Mouse (Mus musculus) liver, embryonic 11.5 days (tissue): Measurements from ENCODE around the gene Ndufaf7. TPM values are rescaled to one million over a fixed set of nuclear protein-coding genes. Genes with fewer than 3 reads are reported as not detected.

ENCODE experiments used
- ATAC-seq: fragments of 200-750 bp; cut with Nextera tagmentation; replicated peaks from 2 replicates; pipeline ENCODE4 v1.8.0; 2017; ENCODE audit warnings: moderate number of reproducible peaks, mild to moderate bottlenecking, moderate TSS enrichment, moderate library complexity; ENCODE audit not compliant: low FRiP score
- DNase-seq: peaks from one replicate; pipeline ENCODE4 v3.0.0-alpha.2; 2017; ENCODE audit warnings: low spot score
- H3K27ac ChIP-seq: fragments of 300-500 bp; sonication (generic); 2 replicates; pipeline ENCODE4 v1.5.1; 2014; ENCODE audit warnings: mild to moderate bottlenecking, low read depth, low read length, control low read depth
- H3K27me3 ChIP-seq: fragments of 300-500 bp; sonication (generic); replicated peaks from 2 replicates; pipeline ENCODE4 v1.6.1; 2014; ENCODE audit warnings: low read length, mixed read lengths; ENCODE audit not compliant: control insufficient read depth, insufficient read depth
- H3K36me3 ChIP-seq: fragments of 300-500 bp; sonication (generic); 2 replicates; pipeline ENCODE4 v1.6.1; 2014; ENCODE audit warnings: mild to moderate bottlenecking, low read length, moderate library complexity, mixed read lengths; ENCODE audit not compliant: control insufficient read depth, insufficient read depth
- H3K4me1 ChIP-seq: fragments of 300-500 bp; sonication (generic); replicated peaks from 2 replicates; pipeline ENCODE4 v1.6.1; 2014; ENCODE audit warnings: low read length, mixed read lengths; ENCODE audit not compliant: control insufficient read depth, insufficient read depth
- H3K4me2 ChIP-seq: fragments of 300-500 bp; sonication (generic); 2 replicates; pipeline ENCODE4 v1.6.1; 2014; ENCODE audit warnings: mild to moderate bottlenecking, control low read depth, moderate library complexity
- H3K4me3 ChIP-seq: fragments of 300-500 bp; sonication (generic); 2 replicates; pipeline ENCODE4 v1.5.1; 2014; ENCODE audit warnings: low read depth, low read length, control low read depth
- H3K9ac ChIP-seq: fragments of 300-500 bp; sonication (generic); 2 replicates; pipeline ENCODE4 v1.6.1; 2014; ENCODE audit warnings: low read depth, low read length, control low read depth
- H3K9me3 ChIP-seq: fragments of 300-500 bp; sonication (generic); 2 replicates; pipeline ENCODE4 v1.6.1; 2016; ENCODE audit warnings: low read length, inconsistent platforms, mixed read lengths; ENCODE audit not compliant: control insufficient read depth
- WGBS: fragments of 180-500 bp; shearing (Covaris S2); extraction: QIAGEN DNeasy Blood & Tissue Kit; methylation state at CpG from one replicate; pipeline ENCODE4 v1.1.7; 2014; 5-methylcytosine and 5-hydroxymethylcytosine counted together
- polyA plus RNA-seq: library from polyadenylated mRNA; unstranded; fragments of >200 nt; fragmentation: Nextera tagmentation; extraction: Ambion mirVana; gene quantifications from 2 replicates; pipeline ENCODE4 v1.2.1, GENCODE M21; 2014

Gene Ndufaf7
- polyA plus RNA-seq, 1 experiment from 2014 or later = 58.0 TPM

- ATAC-seq = no peak
- no peaks in the 10 kb centered on the region for H3K27me3 ChIP-seq
- H3K4me2 ChIP-seq = no peak overlapping the region
- no peak overlapping the region for H3K9ac ChIP-seq
- peaks cover 8% of the 10 kb centered on the region; the same call in 1 of the 2 replicates for H3K4me1 ChIP-seq
- no peak overlapping the region for H3K4me3 ChIP-seq
- H3K36me3 ChIP-seq = peaks cover 24% of the 10 kb centered on the region
- no peak for DNase-seq
- H3K9me3 ChIP-seq = no peaks in the 10 kb centered on the region
- WGBS = 80% methylated on average over 4 of the region's 4 CpGs
- no peak overlapping the region for H3K27ac ChIP-seq
Measured at GRCm38 (mm10) chr17:78938927-78939326, 2.0 kb downstream of the Ndufaf7 start.

GRCm38 (mm10) chr17:78942579-78942978, 5.6 kb downstream of the Ndufaf7 start:
- no peaks in the 10 kb centered on the region for H3K27me3 ChIP-seq
- H3K9ac ChIP-seq = no peak overlapping the region
- ATAC-seq = no peak
- no peaks in the 10 kb centered on the region for H3K4me1 ChIP-seq
- peaks cover 13% of the 10 kb centered on the region; the same call in 1 of the 2 replicates for H3K36me3 ChIP-seq
- DNase-seq = no peak
- H3K9me3 ChIP-seq = no peaks in the 10 kb centered on the region
- no peak overlapping the region for H3K4me2 ChIP-seq
- no peak overlapping the region for H3K27ac ChIP-seq
- 72% methylated on average over 11 of the region's 11 CpGs for WGBS
- no peak overlapping the region for H3K4me3 ChIP-seq

GRCm38 (mm10) chr17:78951225-78951624, 14.3 kb downstream of the Ndufaf7 start:
- H3K4me1 ChIP-seq = no peaks in the 10 kb centered on the region
- no peak for DNase-seq
- no peaks in the 10 kb centered on the region for H3K9me3 ChIP-seq
- H3K36me3 ChIP-seq = peaks cover 8% of the 10 kb centered on the region; the same call in 1 of the 2 replicates
- 88% methylated on average over 5 of the region's 5 CpGs for WGBS
- H3K27ac ChIP-seq = no peak overlapping the region
- ATAC-seq = no peak
- no peak overlapping the region for H3K4me3 ChIP-seq
- H3K27me3 ChIP-seq = no peaks in the 10 kb centered on the region
- H3K4me2 ChIP-seq = no peak overlapping the region
- H3K9ac ChIP-seq = no peak overlapping the region

GRCm38 (mm10) chr17:78952070-78952469, 15.1 kb downstream of the Ndufaf7 start:
- peaks cover 10% of the 10 kb centered on the region; the same call in 1 of the 2 replicates for H3K36me3 ChIP-seq
- WGBS = 86% methylated on average over 5 of the region's 5 CpGs
- H3K9ac ChIP-seq = no peak overlapping the region

GRCm38 (mm10) chr17:78953240-78953639, 16.3 kb downstream of the Ndufaf7 start:
- WGBS = 81% methylated on average over 8 of the region's 8 CpGs
- Histone ChIP-seq H3K27me3 (no peaks in the 10 kb centered on the region), H3K9me3 (no peaks in the 10 kb centered on the region), H3K4me2 (no peak overlapping the region), H3K9ac (no peak overlapping the region), H3K4me1 (no peaks in the 10 kb centered on the region), H3K36me3 (peaks cover 10% of the 10 kb centered on the region; the same call in 1 of the 2 replicates), H3K4me3 (no peak overlapping the region), H3K27ac (no peak overlapping the region)
- DNase-seq = no peak
- no peak for ATAC-seq

More at GRCm38 (mm10) chr17:78952070-78952469, 15.1 kb downstream of the Ndufaf7 start:
- H3K27ac ChIP-seq = no peak overlapping the region
- ATAC-seq (no peak), DNase-seq (no peak)
- no peaks in the 10 kb centered on the region for H3K27me3 ChIP-seq
- no peak overlapping the region for H3K4me2 ChIP-seq
- H3K9me3 ChIP-seq = no peaks in the 10 kb centered on the region
- H3K4me1 ChIP-seq = no peaks in the 10 kb centered on the region
- no peak overlapping the region for H3K4me3 ChIP-seq

GRCm38 (mm10) chr17:78959473-78959872, 22.5 kb downstream of the Ndufaf7 start:
- H3K9ac ChIP-seq = no peak overlapping the region
- no peak overlapping the region for H3K4me3 ChIP-seq
- no peak overlapping the region for H3K4me2 ChIP-seq
- no peaks in the 10 kb centered on the region for H3K27me3 ChIP-seq
- ATAC-seq = no peak
- DNase-seq = no peak
- no peaks in the 10 kb centered on the region for H3K4me1 ChIP-seq
- H3K27ac ChIP-seq = no peak overlapping the region
- WGBS = 81% methylated on average over 6 of the region's 6 CpGs
- no peaks in the 10 kb centered on the region for H3K9me3 ChIP-seq
- H3K36me3 ChIP-seq = peaks cover 12% of the 10 kb centered on the region; the same call in 1 of the 2 replicates

- H3K36me3 ChIP-seq = peaks cover 9% of the 10 kb centered on the region; the same call in 1 of the 2 replicates
- H3K9me3 ChIP-seq = no peaks in the 10 kb centered on the region
Measured at GRCm38 (mm10) chr17:78964387-78964786, 27.5 kb downstream of the Ndufaf7 start.

GRCm38 (mm10) chr17:78966092-78966883, 29.4 kb downstream of the Ndufaf7 start:
- WGBS = 89% methylated on average over 11 of the region's 11 CpGs
- no peaks in the 10 kb centered on the region for H3K9me3 ChIP-seq
- H3K36me3 ChIP-seq = peaks cover 8% of the 10 kb centered on the region; the same call in 1 of the 2 replicates
- H3K27me3 ChIP-seq = no peaks in the 10 kb centered on the region
- no peak overlapping the region for H3K27ac ChIP-seq
- DNase-seq (no peak), ATAC-seq (no peak)
- no peak overlapping the region for H3K4me2 ChIP-seq
- H3K4me1 ChIP-seq = no peaks in the 10 kb centered on the region
- H3K9ac ChIP-seq = no peak overlapping the region
- H3K4me3 ChIP-seq = no peak overlapping the region

More at GRCm38 (mm10) chr17:78964387-78964786, 27.5 kb downstream of the Ndufaf7 start:
- Histone ChIP-seq H3K4me1 (no peaks in the 10 kb centered on the region), H3K4me2 (no peak overlapping the region), H3K9ac (no peak overlapping the region), H3K4me3 (no peak overlapping the region), H3K27ac (no peak overlapping the region), H3K27me3 (no peaks in the 10 kb centered on the region)
- WGBS = 78% methylated on average over 1 of the region's 1 CpGs
- DNase-seq (no peak), ATAC-seq (no peak)

- H3K4me1 ChIP-seq = no peaks in the 10 kb centered on the region
- ATAC-seq = no peak
- H3K4me2 ChIP-seq = no peak overlapping the region
- no peak overlapping the region for H3K4me3 ChIP-seq
- no peak overlapping the region for H3K9ac ChIP-seq
- DNase-seq = no peak
- H3K27ac ChIP-seq = no peak overlapping the region
- H3K27me3 ChIP-seq = no peaks in the 10 kb centered on the region
- H3K36me3 ChIP-seq = peaks cover 5% of the 10 kb centered on the region; the same call in 1 of the 2 replicates
- WGBS = 77% methylated on average over 3 of the region's 3 CpGs
- H3K9me3 ChIP-seq = no peaks in the 10 kb centered on the region
Measured at GRCm38 (mm10) chr17:78968500-78968899, 31.6 kb downstream of the Ndufaf7 start.
